Mouse (Mus musculus) embryonic fibroblast, embryonic 13.5 days (primary cell): ENCODE measurements around the gene Efnb3.

Source experiments
- CTCF ChIP-seq: IDR thresholded peaks from 2 replicates; pipeline ENCODE4 v1.5.1; 2011; ENCODE audit warnings: mild to moderate bottlenecking, control low read depth, low read length, moderate library complexity, borderline replicate concordance; ENCODE audit not compliant: insufficient read depth
- POLR2A ChIP-seq: IDR thresholded peaks from 2 replicates; pipeline ENCODE4 v1.6.1; 2011; ENCODE audit warnings: low read depth, mild to moderate bottlenecking, control low read depth, low read length, moderate library complexity

GRCm38 (mm10) chr11:69579128-69580017 is 19.4 kb upstream of the Efnb3 start:
- peak; percentile 68 for TF ChIP-seq CTCF
- TF ChIP-seq POLR2A = peak; percentile 73
